Mouse (Mus musculus) limb, embryonic 12.5 days (tissue): Measurements from ENCODE around the gene Hand2. TPM values are rescaled to one million over a fixed set of nuclear protein-coding genes. Genes with fewer than 3 reads are reported as not detected.

Source experiments
- ATAC-seq: fragments of 200-750 bp; cut with Nextera tagmentation; 2 replicates; pipeline ENCODE4 v1.8.0; 2017; ENCODE audit warnings: low read depth, moderate TSS enrichment; ENCODE audit not compliant: insufficient number of reproducible peaks, insufficient read depth, low FRiP score, low TSS enrichment
- H3K27ac ChIP-seq: fragments of 300-500 bp; sonication (generic); 2 replicates; pipeline ENCODE4 v1.5.1; 2016; ENCODE audit warnings: mild to moderate bottlenecking, moderate library complexity
- H3K27me3 ChIP-seq: fragments of 300-500 bp; sonication (generic); 2 replicates; pipeline ENCODE4 v1.6.1; 2016; ENCODE audit warnings: mild to moderate bottlenecking, moderate library complexity
- H3K36me3 ChIP-seq: fragments of 300-500 bp; sonication (generic); 2 replicates; pipeline ENCODE4 v1.6.1; 2016; ENCODE audit warnings: mild to moderate bottlenecking, moderate library complexity
- H3K4me1 ChIP-seq: fragments of 300-500 bp; sonication (generic); replicated peaks from 2 replicates; pipeline ENCODE4 v1.6.1; 2016
- H3K4me2 ChIP-seq: fragments of 300-500 bp; sonication (generic); 2 replicates; pipeline ENCODE4 v1.6.1; 2016; ENCODE audit warnings: mild to moderate bottlenecking, moderate library complexity
- H3K4me3 ChIP-seq: fragments of 300-500 bp; sonication (generic); replicated peaks from 2 replicates; pipeline ENCODE4 v1.5.1; 2016; ENCODE audit warnings: mild to moderate bottlenecking
- H3K9ac ChIP-seq: fragments of 300-500 bp; sonication (generic); replicated peaks from 2 replicates; pipeline ENCODE4 v1.6.1; 2016; ENCODE audit warnings: mild to moderate bottlenecking, moderate library complexity
- H3K9me3 ChIP-seq: fragments of 300-500 bp; sonication (generic); 2 replicates; pipeline ENCODE4 v1.6.1; 2016; ENCODE audit warnings: mild to moderate bottlenecking, moderate library complexity
- WGBS: fragments of 180-500 bp; shearing (Covaris S2); methylation state at CpG from one replicate; pipeline ENCODE4 v1.1.7; 2016; 5-methylcytosine and 5-hydroxymethylcytosine counted together
- polyA plus RNA-seq: library from polyadenylated mRNA; unstranded; fragments of >200 nt; fragmentation: Nextera tagmentation; extraction: Ambion mirVana; gene quantifications from 2 replicates; pipeline ENCODE4 v1.2.1, GENCODE M21; 2016

Gene Hand2
- polyA plus RNA-seq = 19.6 and 23.7 TPM in 2 replicates

- H3K9ac ChIP-seq = peak within 1 kb of the TSS; percentile 100
- peak within 1 kb of the TSS; percentile 99 for H3K27ac ChIP-seq
- H3K4me2 ChIP-seq = peak within 1 kb of the TSS; percentile 74
- peaks cover 17% of the 10 kb centered on the region; the same call in 1 of the 2 replicates for H3K36me3 ChIP-seq
- H3K4me1 ChIP-seq = peaks cover 16% of the 10 kb centered on the region
- WGBS = under 1% methylated on average over 83 of the region's 83 CpGs
- H3K4me3 ChIP-seq = peak within 1 kb of the TSS; percentile 86
- H3K9me3 ChIP-seq = no peaks in the 10 kb centered on the region
- ATAC-seq = peak; percentile 44; the same call in 1 of the 2 replicates
- H3K27me3 ChIP-seq = peaks cover 29% of the 10 kb centered on the region
Observed at GRCm38 (mm10) chr8:57320851-57321743, at the start of gene Hand2. Hand2 (plus strand) TSS chr8:57320983.

- Histone ChIP-seq H3K4me3 (no peak overlapping the region), H3K36me3 (no peaks in the 10 kb centered on the region), H3K9me3 (no peaks in the 10 kb centered on the region), H3K9ac (no peak overlapping the region), H3K4me1 (0 out of 2 replicates have a peak, but pooled peaks cover 2% of the 10 kb centered on the region), H3K27ac (no peak overlapping the region), H3K27me3 (no peaks in the 10 kb centered on the region), H3K4me2 (no peak overlapping the region)
- no peak for ATAC-seq
- 72% methylated on average over 3 of the region's 3 CpGs for WGBS
Observed at GRCm38 (mm10) chr8:57273055-57273454, 47.7 kb upstream of the Hand2 start.

GRCm38 (mm10) chr8:57293441-57293840 is 27.3 kb upstream of the Hand2 start:
- Histone ChIP-seq H3K27me3 (no peaks in the 10 kb centered on the region), H3K4me3 (no peak overlapping the region), H3K4me1 (peaks cover 3% of the 10 kb centered on the region; the same call in 1 of the 2 replicates), H3K36me3 (no peaks in the 10 kb centered on the region), H3K9ac (no peak overlapping the region), H3K4me2 (no peak overlapping the region), H3K27ac (no peak overlapping the region), H3K9me3 (no peaks in the 10 kb centered on the region)
- ATAC-seq = no peak
- 40% methylated on average over 4 of the region's 4 CpGs for WGBS

GRCm38 (mm10) chr8:57303513-57303912 is 17.3 kb upstream of the Hand2 start:
- Histone ChIP-seq H3K27ac (no peak overlapping the region), H3K9me3 (no peaks in the 10 kb centered on the region), H3K4me1 (no peaks in the 10 kb centered on the region), H3K27me3 (no peaks in the 10 kb centered on the region), H3K36me3 (peaks cover 17% of the 10 kb centered on the region), H3K4me2 (no peak overlapping the region), H3K4me3 (no peak overlapping the region), H3K9ac (no peak overlapping the region)
- WGBS = 58% methylated on average over 1 of the region's 1 CpGs
- no peak for ATAC-seq

- ATAC-seq = no peak
- WGBS = 57% methylated on average over 11 of the region's 11 CpGs
- no peak overlapping the region for H3K9ac ChIP-seq
Observed at GRCm38 (mm10) chr8:57304944-57305343, 15.8 kb upstream of the Hand2 start.

GRCm38 (mm10) chr8:57306441-57306840 is 14.3 kb upstream of the Hand2 start:
- Histone ChIP-seq H3K27ac (no peak overlapping the region), H3K4me2 (no peak overlapping the region), H3K4me3 (no peak overlapping the region), H3K36me3 (peaks cover 17% of the 10 kb centered on the region), H3K4me1 (no peaks in the 10 kb centered on the region), H3K9ac (no peak overlapping the region), H3K9me3 (no peaks in the 10 kb centered on the region), H3K27me3 (no peaks in the 10 kb centered on the region)
- ATAC-seq = no peak
- 70% methylated on average over 1 of the region's 1 CpGs for whole genome bisulfite sequencing

More at GRCm38 (mm10) chr8:57304944-57305343, 15.8 kb upstream of the Hand2 start:
- Histone ChIP-seq H3K36me3 (peaks cover 17% of the 10 kb centered on the region), H3K27ac (no peak overlapping the region), H3K9me3 (no peaks in the 10 kb centered on the region), H3K27me3 (no peaks in the 10 kb centered on the region), H3K4me1 (no peaks in the 10 kb centered on the region), H3K4me3 (no peak overlapping the region), H3K4me2 (no peak overlapping the region)

GRCm38 (mm10) chr8:57309844-57310485 is 10.8 kb upstream of the Hand2 start:
- no peaks in the 10 kb centered on the region for H3K9me3 ChIP-seq
- 34% methylated on average over 1 of the region's 1 CpGs for WGBS
- H3K9ac ChIP-seq = no peak overlapping the region
- H3K36me3 ChIP-seq = peaks cover 17% of the 10 kb centered on the region
- no peak overlapping the region for H3K4me3 ChIP-seq
- peaks cover 19% of the 10 kb centered on the region; the same call in 1 of the 2 replicates for H3K27me3 ChIP-seq
- no peak for ATAC-seq
- no peak overlapping the region for H3K4me2 ChIP-seq
- H3K4me1 ChIP-seq = peaks cover 18% of the 10 kb centered on the region
- H3K27ac ChIP-seq = no peak overlapping the region

GRCm38 (mm10) chr8:57312031-57312981 is 8.5 kb upstream of the Hand2 start:
- Histone ChIP-seq H3K27me3 (peaks cover 25% of the 10 kb centered on the region), H3K27ac (peak overlapping the region; percentile 90), H3K4me1 (peaks cover 24% of the 10 kb centered on the region), H3K4me3 (peak overlapping the region; percentile 47), H3K9ac (peak overlapping the region; percentile 63), H3K4me2 (peak overlapping the region; percentile 92), H3K36me3 (0 out of 2 replicates have a peak, but pooled peaks cover under 1% of the 10 kb centered on the region), H3K9me3 (no peaks in the 10 kb centered on the region)
- under 1% methylated on average over 30 of the region's 30 CpGs for WGBS
- ATAC-seq = peak; percentile 53

GRCm38 (mm10) chr8:57313583-57313982 is 7.2 kb upstream of the Hand2 start:
- Histone ChIP-seq H3K27ac (peak overlapping the region; percentile 56), H3K9me3 (no peaks in the 10 kb centered on the region), H3K9ac (peak overlapping the region; percentile 42; the same call in 1 of the 2 replicates), H3K4me2 (peak overlapping the region; percentile 92), H3K36me3 (no peaks in the 10 kb centered on the region), H3K4me3 (peak overlapping the region; percentile 16; the same call in 1 of the 2 replicates), H3K27me3 (peaks cover 31% of the 10 kb centered on the region), H3K4me1 (peaks cover 27% of the 10 kb centered on the region)
- ATAC-seq = no peak
- 16% methylated on average over 10 of the region's 10 CpGs for WGBS

- 4% methylated on average over 10 of the region's 10 CpGs for WGBS
- no peak for ATAC-seq
Observed at GRCm38 (mm10) chr8:57314216-57314615, 6.6 kb upstream of the Hand2 start.

More at GRCm38 (mm10) chr8:57314216-57314615, 6.6 kb upstream of the Hand2 start:
- Histone ChIP-seq H3K9me3 (no peaks in the 10 kb centered on the region), H3K27me3 (peaks cover 33% of the 10 kb centered on the region), H3K36me3 (no peaks in the 10 kb centered on the region), H3K4me1 (peaks cover 27% of the 10 kb centered on the region), H3K4me3 (peak overlapping the region; percentile 16; the same call in 1 of the 2 replicates), H3K4me2 (peak overlapping the region; percentile 92), H3K9ac (no peak overlapping the region), H3K27ac (peak overlapping the region; percentile 56)
